Mouse (Mus musculus) midbrain, embryonic 11.5 days (tissue): Measurements from ENCODE around the gene Cnbd2. TPM values are rescaled to one million over a fixed set of nuclear protein-coding genes. Genes with fewer than 3 reads are reported as not detected.
A peak's percentile ranks its signal among the peaks of the same experiment; 100 is the strongest.
"Not testable (repeated sequence)": the region's sequence is repeated elsewhere in the genome, so short reads cannot be mapped to it uniquely, and the experiment has no call there.

ENCODE experiments used
- ATAC-seq: fragments of 200-750 bp; cut with Nextera tagmentation; 2 replicates; pipeline ENCODE4 v1.8.0; 2017; ENCODE audit warnings: moderate TSS enrichment, moderate library complexity; ENCODE audit not compliant: low FRiP score
- DNase-seq: peaks from one replicate; pipeline ENCODE4 v3.0.0; 2015; ENCODE audit warnings: low spot score; ENCODE audit errors: missing footprints
- H3K27ac ChIP-seq: fragments of 300-500 bp; sonication (generic); 2 replicates; pipeline ENCODE4 v1.5.1; 2014; ENCODE audit warnings: low read depth, low read length
- H3K27me3 ChIP-seq: fragments of 300-500 bp; sonication (generic); 2 replicates; pipeline ENCODE4 v1.6.1; 2014; ENCODE audit warnings: mild to moderate bottlenecking, low read length, moderate library complexity, mixed read lengths; ENCODE audit not compliant: control insufficient read depth, insufficient read depth
- H3K36me3 ChIP-seq: fragments of 300-500 bp; sonication (generic); 2 replicates; pipeline ENCODE4 v1.6.1; 2014; ENCODE audit warnings: mild to moderate bottlenecking, low read length, moderate library complexity, mixed read lengths; ENCODE audit not compliant: control insufficient read depth, insufficient read depth
- H3K4me1 ChIP-seq: fragments of 300-500 bp; sonication (generic); 2 replicates; pipeline ENCODE4 v1.6.1; 2014; ENCODE audit warnings: low read length; ENCODE audit not compliant: control insufficient read depth, insufficient read depth
- H3K4me2 ChIP-seq: fragments of 300-500 bp; sonication (generic); 2 replicates; pipeline ENCODE4 v1.6.1; 2014; ENCODE audit warnings: mild to moderate bottlenecking, moderate library complexity
- H3K4me3 ChIP-seq: fragments of 300-500 bp; sonication (generic); 2 replicates; pipeline ENCODE4 v1.5.1; 2014; ENCODE audit warnings: low read depth, low read length
- H3K9ac ChIP-seq: fragments of 300-500 bp; sonication (generic); 2 replicates; pipeline ENCODE4 v1.6.1; 2014; ENCODE audit warnings: low read length
- H3K9me3 ChIP-seq: fragments of 300-500 bp; sonication (generic); 2 replicates; pipeline ENCODE4 v1.6.1; 2016; ENCODE audit warnings: low read length; ENCODE audit not compliant: control insufficient read depth
- WGBS: fragments of 180-500 bp; shearing (Covaris S2); extraction: QIAGEN DNeasy Blood & Tissue Kit; methylation state at CpG from one replicate; pipeline ENCODE4 v1.1.7; 2014; 5-methylcytosine and 5-hydroxymethylcytosine counted together
- polyA plus RNA-seq: library from polyadenylated mRNA; unstranded; fragments of >200 nt; fragmentation: Nextera tagmentation; extraction: Ambion mirVana; gene quantifications from 2 replicates; pipeline ENCODE4 v1.2.1, GENCODE M21; 2014

Gene Cnbd2
- polyA plus RNA-seq, 1 experiment from 2014 or later: 3.3 TPM

- WGBS: 61% methylated on average over 4 of the region's 4 CpGs
- peak; percentile 86 for DNase-seq
- Histone ChIP-seq H3K9ac (no peak overlapping the region; the same call in 1 of the 2 replicates), H3K27me3 (no peaks in the 10 kb centered on the region), H3K4me1 (no peaks in the 10 kb centered on the region), H3K4me3 (no peak overlapping the region), H3K9me3 (no peaks in the 10 kb centered on the region), H3K4me2 (no peak overlapping the region), H3K27ac (no peak overlapping the region), H3K36me3 (no peaks in the 10 kb centered on the region)
- 0 out of 2 replicates have a peak, but pooled peaks have one; percentile 27 for ATAC-seq
Measured at GRCm38 (mm10) chr2:156381350-156381749, 69.3 kb downstream of the Cnbd2 start.

GRCm38 (mm10) chr2:156392461-156393154 is 80.5 kb downstream of the Cnbd2 start:
- Histone ChIP-seq H3K4me2 (peak overlapping the region; percentile 30), H3K4me3 (peak overlapping the region; percentile 36), H3K9ac (peak overlapping the region; percentile 53; the same call in 1 of the 2 replicates)
- WGBS: 0% methylated on average over 1 of the region's 63 CpGs
- H3K4me1 ChIP-seq, H3K27me3 ChIP-seq, H3K36me3 ChIP-seq, H3K9me3 ChIP-seq, H3K27ac ChIP-seq: not testable (repeated sequence)
- peak; percentile 91 for DNase-seq
- ATAC-seq: peak; percentile 93

GRCm38 (mm10) chr2:156393155-156393828 is 81.2 kb downstream of the Cnbd2 start:
- H3K36me3 ChIP-seq: no peaks in the 10 kb centered on the region
- ATAC-seq (peak; percentile 69), DNase-seq (peak; percentile 87)
- peak overlapping the region; percentile 36; the same call in 1 of the 2 replicates for H3K4me3 ChIP-seq
- H3K9me3 ChIP-seq: no peaks in the 10 kb centered on the region
- H3K4me1 ChIP-seq: peaks cover 5% of the 10 kb centered on the region; the same call in 1 of the 2 replicates
- H3K27ac ChIP-seq: no peak overlapping the region
- no peaks in the 10 kb centered on the region for H3K27me3 ChIP-seq
- 62% methylated on average over 5 of the region's 5 CpGs for WGBS
- peak overlapping the region; percentile 45; the same call in 1 of the 2 replicates for H3K9ac ChIP-seq
- H3K4me2 ChIP-seq: peak overlapping the region; percentile 30

GRCm38 (mm10) chr2:156394282-156394681 is 82.2 kb downstream of the Cnbd2 start:
- H3K9me3 ChIP-seq: no peaks in the 10 kb centered on the region
- 92% methylated on average over 4 of the region's 4 CpGs for WGBS
- no peak overlapping the region for H3K4me2 ChIP-seq
- no peak overlapping the region for H3K27ac ChIP-seq
- DNase-seq (no peak), ATAC-seq (no peak)
- H3K4me3 ChIP-seq: no peak overlapping the region
- peaks cover 5% of the 10 kb centered on the region; the same call in 1 of the 2 replicates for H3K4me1 ChIP-seq
- no peaks in the 10 kb centered on the region for H3K36me3 ChIP-seq
- H3K27me3 ChIP-seq: no peaks in the 10 kb centered on the region
- no peak overlapping the region for H3K9ac ChIP-seq

GRCm38 (mm10) chr2:156396096-156396495 is 84.0 kb downstream of the Cnbd2 start:
- DNase-seq (no peak), ATAC-seq (no peak)
- no peak overlapping the region for H3K9ac ChIP-seq
- H3K36me3 ChIP-seq: no peaks in the 10 kb centered on the region
- WGBS: 88% methylated on average over 2 of the region's 2 CpGs
- H3K9me3 ChIP-seq: no peaks in the 10 kb centered on the region
- H3K4me3 ChIP-seq: no peak overlapping the region
- no peaks in the 10 kb centered on the region for H3K27me3 ChIP-seq
- no peak overlapping the region for H3K27ac ChIP-seq
- H3K4me2 ChIP-seq: no peak overlapping the region
- peaks cover 12% of the 10 kb centered on the region; the same call in 1 of the 2 replicates for H3K4me1 ChIP-seq

GRCm38 (mm10) chr2:156397988-156398387 is 85.9 kb downstream of the Cnbd2 start:
- H3K27ac ChIP-seq: no peak overlapping the region
- peaks cover 15% of the 10 kb centered on the region; the same call in 1 of the 2 replicates for H3K4me1 ChIP-seq
- DNase-seq (no peak), ATAC-seq (no peak)
- H3K27me3 ChIP-seq: no peaks in the 10 kb centered on the region
- no peaks in the 10 kb centered on the region for H3K36me3 ChIP-seq
- no peak overlapping the region for H3K4me2 ChIP-seq
- no peak overlapping the region for H3K4me3 ChIP-seq
- H3K9ac ChIP-seq: no peak overlapping the region
- 91% methylated on average over 7 of the region's 7 CpGs for WGBS
- no peaks in the 10 kb centered on the region for H3K9me3 ChIP-seq

- H3K4me3 ChIP-seq: no peak overlapping the region
- H3K36me3 ChIP-seq: no peaks in the 10 kb centered on the region
- no peak for DNase-seq
- no peak overlapping the region for H3K27ac ChIP-seq
- H3K4me2 ChIP-seq: no peak overlapping the region
- no peaks in the 10 kb centered on the region for H3K9me3 ChIP-seq
- no peak overlapping the region for H3K9ac ChIP-seq
- WGBS: 89% methylated on average over 1 of the region's 1 CpGs
- no peaks in the 10 kb centered on the region for H3K27me3 ChIP-seq
- peaks cover 10% of the 10 kb centered on the region; the same call in 1 of the 2 replicates for H3K4me1 ChIP-seq
- ATAC-seq: no peak
Measured at GRCm38 (mm10) chr2:156399485-156399884, 87.4 kb downstream of the Cnbd2 start.

GRCm38 (mm10) chr2:156401331-156401730 is 89.2 kb downstream of the Cnbd2 start:
- H3K4me3 ChIP-seq: peak overlapping the region; percentile 14; the same call in 1 of the 2 replicates
- no peaks in the 10 kb centered on the region for H3K36me3 ChIP-seq
- peak overlapping the region; percentile 59 for H3K9ac ChIP-seq
- H3K9me3 ChIP-seq: no peaks in the 10 kb centered on the region
- WGBS: 3% methylated on average over 9 of the region's 9 CpGs
- H3K4me2 ChIP-seq: peak overlapping the region; percentile 40
- H3K4me1 ChIP-seq: peaks cover 10% of the 10 kb centered on the region; the same call in 1 of the 2 replicates
- H3K27ac ChIP-seq: peak overlapping the region; percentile 22; the same call in 1 of the 2 replicates
- H3K27me3 ChIP-seq: no peaks in the 10 kb centered on the region
- ATAC-seq (peak; percentile 96), DNase-seq (peak; percentile 97)

GRCm38 (mm10) chr2:156402036-156402435 is 89.9 kb downstream of the Cnbd2 start:
- ATAC-seq: 0 out of 2 replicates have a peak, but pooled peaks have one; percentile 4

More at GRCm38 (mm10) chr2:156402036-156402435, 89.9 kb downstream of the Cnbd2 start:
- Histone ChIP-seq H3K4me3 (no peak overlapping the region), H3K4me2 (no peak overlapping the region), H3K4me1 (peaks cover 14% of the 10 kb centered on the region; the same call in 1 of the 2 replicates), H3K9ac (no peak overlapping the region), H3K27ac (no peak overlapping the region), H3K27me3 (no peaks in the 10 kb centered on the region), H3K36me3 (no peaks in the 10 kb centered on the region), H3K9me3 (no peaks in the 10 kb centered on the region)
- DNase-seq: no peak
- 89% methylated on average over 3 of the region's 3 CpGs for WGBS
